Mouse (Mus musculus) lung, adult 2 months (tissue): Measurements from ENCODE around the gene Gm49630.
"Not testable (repeated sequence)": the region's sequence is repeated elsewhere in the genome, so short reads cannot be mapped to it uniquely, and the experiment has no call there.

Source experiments
- CTCF ChIP-seq: fragments of 200-500 bp; IDR thresholded peaks from 2 replicates; pipeline ENCODE4 v1.5.1; 2011; ENCODE audit warnings: mild to moderate bottlenecking, low read length, control low read depth; ENCODE audit not compliant: insufficient read depth
- POLR2A ChIP-seq: fragments of 200-500 bp; IDR thresholded peaks from 2 replicates; pipeline ENCODE4 v1.6.1; 2011; ENCODE audit warnings: low read depth, mild to moderate bottlenecking, control low read depth, low read length, borderline replicate concordance; ENCODE audit errors: extremely low read depth

DNA sequence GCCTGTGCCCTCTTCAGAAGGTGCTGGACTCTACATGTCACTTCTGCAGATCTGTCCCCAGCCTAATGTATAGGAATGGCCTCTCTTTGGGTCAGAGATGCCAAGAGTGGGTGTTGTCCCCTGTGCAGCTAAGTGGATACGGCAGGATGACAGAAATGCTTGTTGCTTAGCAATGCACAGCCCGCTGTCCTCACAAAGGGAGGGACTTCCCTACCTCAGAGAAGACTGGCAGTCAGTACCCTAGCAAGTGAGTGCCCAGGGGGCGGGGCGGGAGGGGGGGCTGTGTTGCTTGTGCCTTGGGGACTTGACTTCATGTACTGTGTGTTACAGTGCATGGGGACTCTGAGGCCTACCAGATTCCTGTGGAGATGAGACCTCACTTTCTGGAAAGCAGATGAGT, 12.0 kb downstream of the Gm49630 start:
- TF ChIP-seq POLR2A, CTCF: not testable (repeated sequence)
